Mouse (Mus musculus) cerebellum, adult 2 months (tissue): ENCODE results near the gene Ssc4d. TPM values are rescaled to one million over a fixed set of nuclear protein-coding genes. Genes with fewer than 3 reads are reported as not detected.

Experiments used
- DNase-seq, 2 experiments: peaks; one replicate each; pipeline ENCODE4 v3.0.0; 2021
- H3K27ac ChIP-seq: fragments of 200-500 bp; 2 replicates; pipeline ENCODE4 v1.5.1; 2012; ENCODE audit warnings: low read length, control low read depth, inconsistent platforms; ENCODE audit not compliant: insufficient read depth
- H3K27me3 ChIP-seq: fragments of 200-500 bp; 2 replicates; pipeline ENCODE4 v1.6.1; 2012; ENCODE audit warnings: inconsistent platforms, mild to moderate bottlenecking, low read length, moderate library complexity; ENCODE audit not compliant: control insufficient read depth, insufficient read depth
- H3K4me1 ChIP-seq: fragments of 200-500 bp; 2 replicates; pipeline ENCODE4 v1.6.1; 2011; ENCODE audit warnings: low read length; ENCODE audit not compliant: control insufficient read depth, insufficient read depth
- H3K4me3 ChIP-seq: fragments of 200-500 bp; replicated peaks from 2 replicates; pipeline ENCODE3; 2011; ENCODE audit warnings: mild to moderate bottlenecking, low read depth, low read length, control low read depth; ENCODE audit not compliant: insufficient read depth
- CTCF ChIP-seq: fragments of 200-500 bp; IDR thresholded peaks from 2 replicates; pipeline ENCODE4 v1.5.1; 2011; ENCODE audit warnings: low read depth, mild to moderate bottlenecking, control low read depth, low read length, moderate library complexity, borderline replicate concordance; ENCODE audit not compliant: insufficient read depth
- POLR2A ChIP-seq: fragments of 200-500 bp; IDR thresholded peaks from 2 replicates; pipeline ENCODE4 v1.6.1; 2011; ENCODE audit warnings: low read length, control low read depth, borderline replicate concordance; ENCODE audit not compliant: insufficient read depth
- WGBS: fragments of 180-500 bp; shearing (Covaris S2); methylation state at CpG from one replicate; pipeline ENCODE4 v1.1.7; 2018; 5-methylcytosine and 5-hydroxymethylcytosine counted together
- polyA plus RNA-seq: library from polyadenylated mRNA; depleted of rRNA; stranded (reverse); fragments of >200 nt; gene quantifications from 2 replicates; pipeline ENCODE4 v1.2.3, GENCODE M21; 2012

Gene Ssc4d
- polyA plus RNA-seq, 1 experiment = 3.3 TPM

DNA sequence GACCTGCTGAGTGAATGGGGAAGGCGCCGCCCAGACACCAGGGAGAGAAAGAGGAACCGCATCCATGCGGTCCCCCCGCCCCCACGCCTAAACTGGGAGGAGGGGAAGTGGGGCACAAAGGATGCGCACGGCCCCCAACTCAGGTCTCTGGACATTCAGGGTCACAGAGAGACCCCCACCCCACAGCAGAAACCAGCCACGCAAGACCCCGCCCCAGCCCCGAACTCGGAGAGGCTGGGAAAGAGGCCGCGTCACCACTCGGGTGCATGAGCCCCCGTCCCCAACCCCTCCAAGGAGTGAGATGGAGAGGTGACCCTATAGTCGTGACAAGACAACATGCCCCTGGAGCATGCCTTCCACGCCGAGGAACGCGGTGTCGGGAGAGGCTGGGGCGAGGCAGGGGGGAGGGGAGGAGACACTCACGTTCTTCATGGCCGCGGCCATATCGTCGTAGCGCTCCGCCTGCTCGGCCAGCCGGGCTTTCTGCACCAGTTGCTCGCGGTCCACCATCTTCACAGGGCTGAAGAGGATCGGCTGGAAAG is 40.4 kb downstream of the Ssc4d start:
- Histone ChIP-seq H3K4me3 (peak overlapping the region; percentile 93), H3K4me1 (peaks cover 12% of the 10 kb centered on the region), H3K27ac (peak overlapping the region; percentile 89), H3K27me3 (no peaks in the 10 kb centered on the region)
- under 1% methylated on average over 35 of the region's 35 CpGs for WGBS
- DNase-seq = peak in 1 of 2 experiments; percentile 77
- TF ChIP-seq POLR2A = no peak
- no peak for TF ChIP-seq CTCF

DNA sequence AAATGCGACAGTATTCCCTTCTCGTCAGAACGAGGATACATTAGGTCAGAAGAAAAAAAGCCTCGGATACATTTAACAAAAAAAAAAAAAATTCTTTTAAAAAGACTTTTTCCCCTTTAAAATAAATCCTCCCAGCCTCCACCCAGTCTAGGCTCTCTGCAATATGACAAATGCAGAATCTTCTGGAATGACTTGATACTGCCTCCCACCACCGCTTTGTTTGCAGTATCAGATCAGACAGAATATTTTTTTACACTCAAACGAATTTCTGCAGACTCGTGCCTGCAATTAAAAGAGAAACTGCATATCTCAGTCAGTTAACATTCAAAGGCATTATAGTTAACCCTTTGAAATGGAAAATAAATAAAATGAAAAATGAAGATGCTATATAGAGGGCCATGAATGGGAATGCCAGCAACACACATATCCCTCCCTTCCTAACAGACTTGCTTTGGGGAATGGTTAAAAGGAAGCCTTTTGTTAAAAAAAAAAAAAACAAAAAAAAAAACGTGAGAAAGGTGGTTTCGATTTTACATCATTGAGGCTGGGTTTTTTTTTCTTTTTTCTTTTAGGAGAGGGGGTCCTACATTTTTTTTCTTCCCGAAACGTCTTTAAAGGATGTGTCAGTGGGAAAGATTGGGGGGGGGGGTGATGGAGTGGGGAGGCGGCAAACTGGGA is 41.0 kb downstream of the Ssc4d start:
- DNase-seq = peak in 1 of 2 experiments; percentile 8
- Histone ChIP-seq H3K4me1 (peaks cover 15% of the 10 kb centered on the region), H3K27me3 (no peaks in the 10 kb centered on the region), H3K4me3 (peak overlapping the region; percentile 93), H3K27ac (no peak overlapping the region)
- 2% methylated on average over 12 of the region's 12 CpGs for WGBS
- TF ChIP-seq POLR2A (no peak), CTCF (no peak)

DNA sequence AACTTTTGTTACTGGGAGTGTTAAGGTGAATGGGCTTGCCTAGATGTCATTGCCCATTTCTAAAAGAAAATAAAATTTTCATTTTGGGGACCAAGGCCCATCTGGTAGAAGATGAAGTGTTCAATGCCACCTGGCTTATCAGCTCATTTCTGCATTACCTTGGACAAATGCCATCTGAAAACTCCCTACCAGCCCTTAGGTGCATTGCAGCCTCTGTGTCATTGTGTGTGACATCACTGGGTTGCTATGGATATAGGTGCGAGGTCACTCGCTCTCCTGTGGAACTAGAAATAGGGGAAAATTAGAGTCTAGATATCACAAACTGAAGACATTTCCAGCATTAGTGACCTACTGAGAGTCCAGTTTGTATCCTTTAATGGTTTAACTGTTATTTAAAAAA is 42.0 kb downstream of the Ssc4d start:
- H3K4me3 ChIP-seq = peak overlapping the region; percentile 50
- H3K4me1 ChIP-seq = peaks cover 20% of the 10 kb centered on the region
- H3K27ac ChIP-seq = no peak overlapping the region
- TF ChIP-seq POLR2A (no peak), CTCF (no peak)
- DNase-seq = peak in 1 of 2 experiments; percentile 73
- H3K27me3 ChIP-seq = no peaks in the 10 kb centered on the region
- 11% methylated on average over 2 of the region's 2 CpGs for WGBS

DNA sequence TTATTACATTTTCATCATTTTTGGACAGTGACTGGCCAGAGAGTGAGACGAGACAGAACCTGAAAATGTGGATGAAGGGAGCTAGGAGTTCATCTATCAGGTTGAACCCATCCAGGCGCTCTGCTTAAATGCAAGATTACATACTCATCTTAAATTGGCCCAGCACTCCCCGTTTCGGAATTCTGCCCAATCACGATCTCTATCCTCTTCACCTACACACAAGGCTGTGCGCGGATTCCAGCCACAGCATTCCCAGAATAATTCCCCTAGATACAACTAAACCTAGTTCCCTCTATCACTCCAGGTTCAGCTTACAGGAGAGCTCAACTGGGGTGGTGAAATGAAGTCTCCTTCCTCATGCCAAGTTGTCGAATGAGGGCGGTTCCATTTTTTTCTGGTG is 42.8 kb downstream of the Ssc4d start:
- Histone ChIP-seq H3K27me3 (no peaks in the 10 kb centered on the region), H3K4me3 (peak overlapping the region; percentile 24), H3K27ac (no peak overlapping the region), H3K4me1 (peaks cover 20% of the 10 kb centered on the region)
- WGBS = 60% methylated on average over 9 of the region's 9 CpGs
- TF ChIP-seq CTCF (no peak), POLR2A (no peak)
- DNase-seq = no peak

DNA sequence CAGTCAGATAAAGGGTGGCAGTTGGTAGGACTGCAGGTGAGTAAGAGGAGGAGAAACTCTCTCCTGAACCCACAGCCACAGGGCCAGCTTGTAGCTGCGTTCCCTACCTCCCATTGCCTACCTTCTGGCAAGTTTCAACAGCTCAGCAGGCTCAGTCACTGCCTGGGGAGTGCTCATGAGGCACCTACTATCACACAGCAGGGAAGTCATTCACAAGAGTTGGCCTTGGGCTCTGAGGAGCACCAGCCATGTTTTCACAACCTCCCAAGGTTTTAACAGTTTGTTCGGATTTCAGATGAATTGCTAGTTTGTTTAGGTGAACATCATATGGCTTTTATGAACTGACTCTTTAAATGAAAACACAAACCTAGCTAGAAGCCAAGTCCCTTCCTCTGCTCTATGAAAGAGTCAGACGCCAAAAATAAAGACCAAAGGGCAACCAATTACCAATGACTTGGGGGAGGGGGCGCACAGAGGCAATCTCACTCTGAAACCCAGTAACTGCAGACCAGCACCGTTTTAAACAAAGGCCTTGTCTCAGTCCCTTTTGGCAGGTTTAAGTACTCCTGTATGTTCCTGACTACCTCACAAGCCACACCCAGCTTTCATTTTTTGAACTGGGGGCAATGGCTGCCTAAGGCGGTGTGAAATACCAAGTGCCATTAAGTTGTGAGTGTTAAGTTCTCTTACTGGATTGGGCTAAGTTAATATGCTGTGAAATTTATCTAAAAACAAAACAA is 44.5 kb downstream of the Ssc4d start:
- Histone ChIP-seq H3K4me1 (peaks cover 24% of the 10 kb centered on the region), H3K27me3 (no peaks in the 10 kb centered on the region), H3K4me3 (no peak overlapping the region), H3K27ac (no peak overlapping the region)
- WGBS = 47% methylated on average over 6 of the region's 6 CpGs
- TF ChIP-seq POLR2A (no peak), CTCF (no peak)
- DNase-seq = no peak

DNA sequence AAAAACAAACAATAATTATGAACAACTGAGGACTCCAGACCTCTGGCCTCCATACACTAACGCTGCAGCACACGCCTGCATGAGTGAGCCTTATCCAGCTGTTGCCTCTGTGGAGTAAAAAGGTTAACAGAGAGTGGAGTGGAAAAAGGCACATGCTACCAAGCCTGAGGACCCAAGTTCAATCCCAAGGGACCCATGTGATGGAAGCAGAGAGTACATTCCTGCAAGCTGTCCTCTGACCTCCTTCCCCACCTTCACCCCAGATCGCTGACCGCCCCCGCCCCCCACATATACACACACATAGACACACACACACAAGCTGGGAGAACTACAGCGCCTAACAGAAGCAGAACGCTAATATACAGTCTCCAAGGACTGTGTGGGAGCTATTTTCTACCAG is 50.4 kb downstream of the Ssc4d start:
- no peak for DNase-seq
- no peaks in the 10 kb centered on the region for H3K27me3 ChIP-seq
- 91% methylated on average over 7 of the region's 7 CpGs for WGBS
- H3K4me3 ChIP-seq = no peak overlapping the region
- no peak for TF ChIP-seq CTCF
- no peak for TF ChIP-seq POLR2A
- peaks cover 32% of the 10 kb centered on the region for H3K4me1 ChIP-seq
- no peak overlapping the region for H3K27ac ChIP-seq

DNA sequence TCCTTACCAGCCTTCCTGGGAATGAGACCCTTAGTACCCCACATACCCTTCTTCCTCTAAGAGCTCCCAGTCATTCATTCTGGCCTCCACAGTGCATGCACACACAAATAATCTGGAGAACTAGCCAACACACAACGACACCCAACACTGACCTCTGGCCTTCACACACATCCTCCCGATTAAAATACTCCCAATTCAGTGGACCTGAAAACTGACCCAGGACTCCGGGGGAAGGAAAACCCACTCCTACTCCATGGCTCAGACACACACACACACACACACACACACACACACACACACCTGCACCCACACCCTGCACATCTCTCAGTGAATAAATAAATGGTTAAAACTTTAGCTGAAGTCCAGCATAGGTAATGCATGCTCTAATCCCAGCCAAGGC is 54.4 kb downstream of the Ssc4d start:
- WGBS = 84% methylated on average over 3 of the region's 3 CpGs
- Histone ChIP-seq H3K4me1 (peaks cover 40% of the 10 kb centered on the region), H3K27ac (no peak overlapping the region), H3K4me3 (no peak overlapping the region), H3K27me3 (no peaks in the 10 kb centered on the region)
- peak in 1 of 2 experiments; percentile 4 for DNase-seq
- TF ChIP-seq POLR2A = no peak
- no peak for TF ChIP-seq CTCF

DNA sequence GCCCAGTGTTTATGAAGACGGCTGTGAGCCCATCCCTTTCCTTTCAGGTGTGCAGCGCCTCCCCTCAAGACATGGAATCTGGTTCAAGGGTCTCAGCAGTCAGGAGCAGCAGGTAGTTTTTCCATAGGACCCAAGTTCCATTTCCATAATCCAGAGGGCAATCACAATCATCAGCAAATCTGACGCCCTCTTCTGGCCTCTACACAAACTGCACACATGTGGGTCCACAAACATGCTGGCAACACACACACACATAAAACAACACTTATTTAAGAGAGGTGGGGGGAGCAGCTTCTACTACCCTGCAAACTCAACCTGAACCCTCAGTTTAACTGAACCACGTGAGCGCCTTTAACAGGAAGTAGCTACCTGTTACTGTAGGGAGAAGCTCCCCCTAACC is 55.7 kb downstream of the Ssc4d start:
- DNase-seq = peak in 1 of 2 experiments; percentile 12
- Histone ChIP-seq H3K4me3 (no peak overlapping the region), H3K27me3 (no peaks in the 10 kb centered on the region), H3K4me1 (peaks cover 46% of the 10 kb centered on the region), H3K27ac (no peak overlapping the region)
- WGBS = 97% methylated on average over 5 of the region's 5 CpGs
- TF ChIP-seq POLR2A (no peak), CTCF (no peak)
